Mouse (Mus musculus) cerebellum, postnatal 4 days (tissue): ENCODE results near the gene Gm16253.

ENCODE experiments used
- DNase-seq, 2 experiments: peaks; one replicate each; pipeline ENCODE4 v3.0.0; 2022; ENCODE audit warnings: low spot score in 2 of 2, mixed read lengths in 1 of 2

Gm16253 gene

GRCm38 (mm10) chr3:96571896-96572698 lies 4.7 kb upstream of the Gm16253 start:
- no peak for DNase-seq

DNA sequence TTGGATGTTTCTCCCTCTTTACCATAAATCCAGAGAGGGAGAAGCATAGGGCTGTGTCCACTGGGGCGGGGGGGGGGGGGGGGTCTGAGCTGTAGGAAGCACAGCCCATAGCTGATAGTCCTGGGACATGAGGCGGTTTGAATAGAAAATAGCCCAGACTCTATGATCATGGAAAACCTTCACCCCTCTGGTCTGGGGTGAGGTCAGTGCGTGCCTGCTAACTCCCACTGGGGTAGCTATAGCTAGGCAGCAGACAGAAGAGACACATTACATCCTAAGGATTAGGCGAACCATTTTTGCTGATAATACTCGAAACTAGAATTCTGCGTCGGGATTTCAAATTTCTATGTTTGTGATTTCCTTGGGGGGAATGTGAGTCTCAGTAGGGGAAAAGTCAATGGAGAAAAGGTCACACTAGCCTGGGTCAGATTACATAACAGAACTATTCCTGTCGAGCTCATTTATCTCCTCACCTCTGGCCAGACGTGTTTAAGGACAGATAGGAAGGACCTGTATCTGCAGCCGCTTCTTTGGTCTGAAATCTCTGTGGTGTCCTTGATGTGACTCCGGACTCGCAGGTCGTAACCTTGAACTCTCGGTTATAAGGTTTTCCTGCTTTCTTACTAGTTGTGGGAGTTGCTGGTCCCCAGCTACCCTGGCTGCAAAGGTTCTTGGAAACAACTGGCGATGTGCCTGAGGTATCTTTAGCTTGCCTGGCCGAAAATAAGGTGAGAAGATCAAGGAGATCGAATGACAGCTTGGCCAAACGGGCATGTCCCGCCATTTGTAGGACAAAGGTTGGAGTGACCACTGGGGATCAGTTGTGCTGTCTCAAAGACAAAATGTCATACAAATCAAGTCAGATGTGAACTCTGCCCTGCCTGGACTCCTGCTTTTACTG lies 2.9 kb upstream of the Gm16253 start:
- DNase-seq: no peak

DNA sequence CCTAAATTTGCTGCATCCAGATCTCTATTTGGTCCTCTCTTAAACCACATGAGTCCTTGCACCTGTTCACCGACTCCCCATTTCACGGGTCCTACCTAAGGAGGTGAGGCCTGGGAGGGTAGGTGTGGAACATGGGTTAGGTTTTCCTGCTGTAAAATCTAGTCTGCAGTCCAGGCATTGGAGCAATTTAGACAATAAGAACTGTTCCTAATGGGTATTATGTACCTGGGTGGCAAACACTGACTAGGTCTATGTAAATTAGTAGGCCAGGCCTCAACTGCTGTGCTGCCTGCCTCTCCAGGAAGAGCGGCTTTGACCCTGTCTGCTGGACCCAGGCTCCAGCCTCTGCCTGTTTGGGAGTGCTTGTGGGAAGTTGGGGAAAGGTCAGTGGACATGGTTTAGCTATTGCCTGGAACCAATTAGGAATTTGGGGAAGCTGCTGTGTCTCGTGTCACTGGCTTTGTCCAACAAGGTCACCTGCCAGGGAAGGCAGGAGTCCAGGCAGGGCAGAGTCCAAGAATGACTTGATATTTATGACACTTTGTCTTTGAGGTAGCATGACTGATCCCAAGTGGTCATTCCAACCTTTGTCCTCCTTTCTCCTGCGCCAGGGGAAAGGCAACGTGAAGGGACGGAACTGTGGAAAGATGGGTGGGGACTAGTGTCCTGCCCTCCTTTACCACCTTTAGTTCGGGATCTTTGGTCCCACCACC lies 1.4 kb upstream of the Gm16253 start:
- no peak for DNase-seq

- no peak for DNase-seq
Measured at GRCm38 (mm10) chr3:96576005-96576658, 652 bp upstream of the Gm16253 start.

GRCm38 (mm10) chr3:96577566-96577965 lies 782 bp downstream of the Gm16253 start:
- DNase-seq: no peak

DNA sequence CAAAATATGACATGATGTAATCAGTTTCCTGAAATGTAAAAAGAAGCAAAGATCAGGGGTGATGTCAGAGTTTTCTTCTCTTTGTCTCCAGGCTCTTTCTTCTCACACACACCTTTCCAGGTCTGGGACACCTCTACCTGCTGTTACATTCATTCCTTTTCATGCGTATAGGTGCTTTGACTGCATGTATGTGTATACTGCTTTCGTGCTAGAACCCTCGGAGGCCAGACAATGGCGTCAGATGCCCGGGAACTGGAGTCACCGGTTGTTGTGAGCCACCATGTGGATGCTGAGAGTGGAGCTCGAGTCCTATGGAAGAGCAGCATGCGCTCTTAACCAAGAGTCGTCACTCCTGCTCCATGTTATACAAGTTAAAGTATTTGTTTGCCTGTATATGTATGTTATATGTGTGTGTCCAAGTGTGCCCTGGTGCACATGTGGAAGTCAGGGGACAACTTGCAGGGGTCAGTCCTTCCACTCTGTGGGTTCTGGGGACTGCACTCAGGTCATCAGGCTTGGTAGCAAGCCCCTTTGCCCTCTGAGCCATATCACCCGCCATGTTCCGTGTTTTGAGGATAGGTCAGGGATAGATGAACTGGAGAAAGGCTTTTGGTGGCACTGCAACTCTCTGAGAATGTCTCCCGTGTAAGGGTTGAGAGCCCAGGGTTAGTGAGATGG lies 1.9 kb downstream of the Gm16253 start:
- no peak for DNase-seq

DNA sequence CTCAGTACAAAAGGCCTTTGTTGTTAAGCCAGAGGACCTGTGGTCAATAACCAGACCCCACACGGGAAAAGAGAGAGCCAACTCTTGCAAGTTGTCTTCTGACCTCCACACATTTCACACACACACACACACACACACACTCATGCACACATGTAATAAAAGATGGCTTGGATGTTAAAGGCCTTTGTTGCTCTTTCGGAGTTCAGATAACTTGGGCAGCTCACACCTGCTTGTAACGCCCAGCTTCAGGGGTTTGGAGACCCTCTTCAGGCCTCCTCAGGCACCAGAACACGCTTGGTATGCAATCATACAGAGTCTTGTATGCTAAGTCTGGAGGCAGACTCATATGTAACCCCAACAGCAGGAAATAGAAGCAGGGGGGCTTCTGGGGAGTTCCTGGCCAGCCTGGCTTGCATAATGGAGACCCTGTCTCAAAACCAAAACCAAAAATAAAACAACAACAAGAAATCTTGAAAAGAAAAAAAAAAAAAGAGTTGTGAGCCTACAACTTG lies 2.5 kb downstream of the Gm16253 start:
- no peak for DNase-seq

GRCm38 (mm10) chr3:96579885-96580454 lies 3.2 kb downstream of the Gm16253 start:
- DNase-seq: peak; percentile 86 to 93

GRCm38 (mm10) chr3:96581141-96581540 lies 4.4 kb downstream of the Gm16253 start:
- no peak for DNase-seq

DNA sequence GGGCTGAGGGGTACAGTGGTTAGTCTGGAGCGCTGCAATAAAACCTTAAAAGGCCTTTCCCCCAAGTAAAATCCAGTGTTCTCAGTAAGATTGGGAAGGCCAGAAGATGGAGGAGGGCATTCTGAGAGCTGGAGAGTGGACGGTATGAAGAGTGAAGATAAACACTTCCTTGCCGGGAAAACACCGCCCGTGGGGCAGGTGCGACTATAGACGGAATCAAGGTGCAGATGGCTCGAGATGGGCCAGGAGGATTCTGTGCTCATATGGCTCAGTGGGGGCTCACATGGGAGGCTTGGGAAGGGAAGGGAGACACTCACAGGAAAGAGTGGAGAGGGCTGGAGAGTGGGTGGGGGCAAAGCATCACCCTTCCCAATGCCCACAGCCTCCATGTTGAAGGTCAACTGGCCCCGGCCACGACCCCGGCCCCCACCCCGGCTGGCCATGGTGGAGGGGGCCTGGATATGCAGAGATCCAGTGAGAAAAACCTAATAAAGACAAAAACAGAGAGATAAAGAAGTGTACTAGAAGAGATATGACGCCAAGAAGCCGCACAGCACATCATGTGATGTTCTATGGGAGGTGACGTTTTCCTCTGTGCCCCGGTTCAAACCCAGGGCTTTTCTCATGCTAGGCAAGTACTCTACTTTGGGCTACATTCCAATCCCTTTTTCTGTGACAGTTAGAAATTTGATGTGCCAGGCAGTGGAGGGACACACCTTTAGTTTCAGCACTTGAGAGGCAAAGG lies 5.2 kb downstream of the Gm16253 start:
- DNase-seq: no peak

GRCm38 (mm10) chr3:96583386-96583785 lies 6.6 kb downstream of the Gm16253 start:
- no peak for DNase-seq

DNA sequence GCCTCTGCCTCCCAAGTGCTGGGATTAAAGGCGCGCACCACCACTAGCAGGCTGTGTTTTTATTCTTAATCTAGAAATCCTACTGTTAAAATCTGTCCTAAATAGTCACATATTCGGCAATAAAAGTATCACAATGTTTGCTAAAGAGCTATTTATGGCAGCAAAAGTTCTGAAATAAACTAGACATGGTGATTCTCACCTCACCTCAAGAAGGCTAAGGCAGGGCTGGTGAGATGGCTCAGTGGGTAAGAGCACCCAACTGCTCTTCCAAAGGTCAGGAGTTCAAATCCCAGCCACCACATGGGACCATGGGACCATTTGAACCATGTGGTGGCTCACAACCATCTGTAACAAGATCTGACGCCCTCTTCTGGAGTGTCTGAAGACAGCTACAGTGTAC lies 13.9 kb downstream of the Gm16253 start:
- DNase-seq: no peak

DNA sequence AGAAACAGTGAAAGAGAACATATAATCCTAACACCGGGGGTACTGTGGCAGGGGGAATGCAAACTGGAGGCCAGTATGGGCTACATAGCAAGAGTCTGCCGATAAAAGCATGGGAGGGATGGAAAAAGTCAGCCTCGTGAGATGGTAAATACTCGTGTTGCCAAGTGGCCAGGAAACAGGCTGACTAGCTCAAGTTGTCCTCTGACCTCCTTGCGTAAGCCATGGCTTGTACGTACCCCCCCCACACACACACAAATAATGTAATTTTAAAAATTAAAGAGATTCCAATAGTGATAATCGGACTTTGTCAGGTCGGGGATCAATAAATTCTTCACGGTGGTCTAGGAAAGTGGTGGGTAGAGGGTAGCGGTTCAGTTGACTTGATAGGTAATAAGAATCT lies 16.6 kb downstream of the Gm16253 start:
- DNase-seq: no peak

DNA sequence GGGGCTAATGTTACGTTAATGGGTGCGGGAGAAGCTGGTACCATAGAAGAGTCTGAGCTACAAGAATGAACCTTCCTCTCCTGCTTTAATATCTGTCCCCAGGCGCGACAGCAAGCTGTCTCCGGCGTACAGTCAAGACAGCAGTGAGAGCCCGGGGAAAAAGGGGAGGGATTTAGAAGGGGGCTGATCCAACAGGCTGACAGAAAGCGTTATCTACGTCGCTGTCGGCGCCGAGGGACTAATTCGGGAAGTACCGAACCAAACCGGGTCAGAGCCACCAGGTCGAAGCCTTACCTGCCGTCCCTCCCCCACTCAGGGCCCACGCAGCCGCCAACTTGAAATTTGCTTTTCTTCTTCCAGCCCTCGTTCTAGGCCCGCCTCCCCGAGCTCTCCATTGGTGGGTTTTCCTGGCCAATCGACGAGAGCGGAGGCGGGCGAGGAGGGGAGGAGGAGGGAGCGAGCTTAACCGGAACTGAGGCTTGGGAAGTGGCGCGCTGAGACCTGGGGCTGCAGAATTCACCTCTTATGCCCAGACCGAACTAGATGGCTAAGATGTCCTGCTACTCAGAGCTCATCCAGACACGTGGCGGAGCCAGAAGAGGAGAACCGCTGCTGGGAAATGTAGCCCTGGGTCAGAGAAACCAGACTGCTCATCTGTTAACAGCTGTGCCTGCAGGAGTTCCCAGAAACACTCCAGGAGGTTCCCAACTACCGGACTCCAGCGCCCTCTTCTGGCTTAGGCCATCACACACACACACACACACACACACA lies 17.2 kb downstream of the Gm16253 start, which contains the start of gene Polr3gl:
TSS of gene Polr3gl (minus strand) at position 392 of the 771 bp plus-strand sequence.
- peak; percentile 82 to 90 for DNase-seq

DNA sequence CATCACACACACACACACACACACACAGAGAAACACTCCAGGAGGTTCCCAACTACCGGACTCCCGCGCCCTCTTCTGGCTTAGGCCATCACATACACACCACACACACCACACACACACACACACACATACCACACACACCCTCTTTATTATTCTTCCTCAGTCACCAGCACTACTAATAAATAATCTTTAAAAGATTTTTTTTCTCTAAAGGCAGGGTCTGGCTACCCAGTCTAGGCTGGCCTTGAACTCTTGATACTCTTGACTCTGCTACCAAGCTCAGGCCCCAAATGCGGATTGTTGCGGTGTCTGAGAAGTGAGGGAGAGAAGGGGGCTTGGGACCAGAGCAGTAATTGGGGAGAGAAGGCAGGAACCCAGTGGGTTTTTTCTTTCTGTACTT lies 18.1 kb downstream of the Gm16253 start:
- no peak for DNase-seq

DNA sequence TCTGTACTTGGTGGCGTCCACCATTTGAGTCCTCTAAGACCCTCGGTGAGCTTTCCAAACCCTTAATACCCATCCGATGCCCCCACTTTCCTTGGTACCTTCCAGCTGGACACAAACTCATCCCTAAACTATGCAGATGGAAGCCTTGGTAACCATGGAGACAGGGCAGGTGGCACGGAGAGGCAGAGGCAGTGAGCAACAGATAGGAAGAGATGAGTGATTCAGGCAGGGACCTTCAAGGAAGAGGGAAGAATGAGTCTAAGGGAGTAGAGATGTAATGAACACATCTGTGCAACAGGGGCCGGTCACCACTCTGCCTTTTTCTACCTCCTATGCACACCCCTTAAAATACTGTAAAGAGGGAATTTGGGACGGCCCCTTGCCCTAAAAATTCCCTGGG lies 18.9 kb downstream of the Gm16253 start:
- DNase-seq: no peak

DNA sequence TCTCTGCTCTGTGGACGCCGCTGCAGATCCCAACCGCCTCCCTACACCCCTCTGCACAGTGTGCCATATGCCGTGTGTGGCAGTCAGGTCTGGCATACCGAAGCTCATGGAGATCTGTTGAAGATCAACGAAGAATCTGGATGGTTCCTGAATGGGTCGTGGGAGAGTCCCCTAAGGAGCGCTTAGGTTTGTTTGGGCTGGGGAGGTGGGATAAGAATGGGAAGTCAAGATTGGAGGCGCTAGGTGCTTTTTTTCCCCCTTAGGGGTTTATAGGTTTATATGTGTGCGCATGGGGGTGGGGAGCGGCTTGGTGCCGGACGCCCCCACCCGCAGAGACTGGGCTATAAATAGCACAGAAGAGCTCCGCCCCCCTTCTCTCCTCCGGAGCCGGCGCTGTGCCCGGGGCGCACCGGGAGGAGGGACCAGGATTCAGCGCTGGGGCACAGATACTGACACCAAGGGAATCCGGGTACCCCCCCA lies 19.5 kb downstream of the Gm16253 start, which contains the start of gene Ankrd34a:
TSS of gene Ankrd34a (plus strand) at position 409 of the 480 bp plus-strand sequence.
- DNase-seq: peak in 1 of 2 experiments; percentile 24

DNA sequence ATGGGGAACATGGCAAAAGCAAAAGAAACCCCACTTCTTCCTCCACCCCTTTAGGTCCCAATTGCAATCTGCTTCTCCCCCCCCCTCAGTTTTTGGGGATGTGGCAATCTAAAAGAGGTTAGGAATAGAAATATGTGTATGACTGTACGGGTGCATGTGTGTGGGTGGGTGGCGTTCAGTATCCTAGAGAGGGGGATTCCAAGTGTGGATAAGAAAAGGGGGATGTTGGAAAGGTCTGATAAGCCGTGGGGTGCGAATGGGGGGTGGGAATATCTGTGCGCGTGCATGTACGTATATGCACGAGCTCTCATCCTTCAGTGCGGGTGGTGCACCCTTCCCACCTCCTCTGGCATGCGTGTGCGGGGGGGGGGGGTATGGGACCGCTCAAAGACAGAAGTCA lies 20.1 kb downstream of the Gm16253 start:
- no peak for DNase-seq
